Mouse (Mus musculus): ENCODE results near the gene Il12a.

Il12a gene

GRCm38 (mm10) chr3:68686852-68687560 is 3.4 kb upstream of the Il12a start:
- DNase-seq (ENCODE audit: low spot score): no peak

DNA sequence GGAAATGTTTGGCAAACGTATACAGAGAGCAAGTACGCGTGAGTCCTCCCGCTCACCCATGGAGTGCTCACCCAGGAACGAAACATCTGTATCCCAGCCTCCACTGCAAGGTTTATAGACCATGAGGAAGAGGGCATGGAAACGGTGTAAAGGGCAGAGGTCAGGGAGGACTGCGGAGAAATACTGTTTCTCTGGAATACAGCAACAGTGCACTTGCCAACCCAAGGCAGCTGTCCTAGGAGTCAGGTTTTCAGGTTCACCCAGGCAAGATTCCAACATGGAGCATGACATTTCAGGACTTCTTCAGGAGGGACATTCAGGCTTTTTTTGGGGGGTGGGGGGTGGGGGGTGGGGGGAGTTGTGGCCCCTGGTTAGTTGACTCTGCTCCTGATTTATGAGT is 1.1 kb upstream of the Il12a start:
- no peak for DNase-seq (ENCODE audit: low spot score)

- DNase-seq (ENCODE audit: low spot score): no peak
Measured at GRCm38 (mm10) chr3:68691100-68691778, 795 bp downstream of the Il12a start.

- no peak for DNase-seq (ENCODE audit: low spot score)
Measured at GRCm38 (mm10) chr3:68691938-68692599, 1.6 kb downstream of the Il12a start.

DNA sequence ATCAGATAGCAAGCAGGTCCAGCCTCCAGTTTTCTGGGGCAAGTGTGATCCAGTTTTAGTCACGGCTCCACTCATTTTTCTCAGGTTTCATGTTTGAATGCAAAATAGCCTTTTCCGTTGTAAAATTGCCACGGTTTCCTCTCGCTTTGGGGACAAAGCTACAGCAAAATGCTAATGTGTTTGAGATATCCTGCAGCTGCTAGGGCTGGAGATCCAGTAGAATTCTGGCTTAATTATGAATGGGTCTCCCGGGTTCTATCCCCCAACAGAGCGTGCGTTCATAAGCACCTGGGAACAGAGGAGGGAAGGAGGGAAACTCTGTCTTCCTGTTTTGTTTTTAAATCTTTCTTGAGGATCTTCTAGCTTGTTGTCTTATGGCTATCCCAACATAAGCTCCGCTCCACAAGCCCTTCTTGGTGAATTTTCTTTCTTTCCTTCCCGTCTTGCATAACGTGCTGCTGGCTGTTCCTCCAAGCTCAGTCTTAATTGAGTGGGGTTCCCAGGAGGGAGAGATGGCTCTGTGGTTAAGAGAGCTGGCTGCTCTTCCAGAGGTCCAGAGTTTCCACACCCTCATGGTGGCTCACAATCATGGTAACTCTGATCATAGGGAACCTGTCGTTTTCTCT is 2.3 kb downstream of the Il12a start:
- no peak for DNase-seq (ENCODE audit: low spot score)

DNA sequence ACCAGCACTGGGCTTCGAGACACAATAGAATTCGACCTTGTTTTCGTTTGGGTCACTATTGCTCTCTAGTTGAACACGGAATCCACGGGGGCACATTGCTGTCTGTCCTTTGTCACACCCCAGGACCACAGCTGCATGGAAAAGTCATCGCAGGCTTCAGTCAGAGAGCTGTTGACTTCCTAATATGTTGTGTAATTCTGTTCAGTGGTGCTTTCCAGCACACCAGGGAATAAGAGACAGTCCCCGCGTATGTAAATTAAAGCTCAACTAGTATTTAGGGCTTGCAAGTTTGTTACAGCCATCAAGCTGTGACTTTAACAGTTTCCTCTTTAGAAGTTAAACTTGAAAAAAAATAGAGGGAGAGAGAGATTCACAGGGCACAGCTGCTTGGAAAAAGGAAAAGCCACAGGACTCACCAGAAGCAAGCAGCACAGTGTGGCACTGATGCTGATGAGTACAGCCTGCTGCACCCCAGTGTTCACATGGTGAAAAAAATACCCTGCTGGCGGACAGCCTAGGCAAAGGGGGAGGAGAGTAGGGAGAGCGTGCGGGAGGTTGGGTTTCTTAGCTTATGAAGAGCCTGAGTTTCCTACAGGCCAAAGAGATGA is 3.1 kb downstream of the Il12a start:
- no peak for DNase-seq (ENCODE audit: low spot score)

DNA sequence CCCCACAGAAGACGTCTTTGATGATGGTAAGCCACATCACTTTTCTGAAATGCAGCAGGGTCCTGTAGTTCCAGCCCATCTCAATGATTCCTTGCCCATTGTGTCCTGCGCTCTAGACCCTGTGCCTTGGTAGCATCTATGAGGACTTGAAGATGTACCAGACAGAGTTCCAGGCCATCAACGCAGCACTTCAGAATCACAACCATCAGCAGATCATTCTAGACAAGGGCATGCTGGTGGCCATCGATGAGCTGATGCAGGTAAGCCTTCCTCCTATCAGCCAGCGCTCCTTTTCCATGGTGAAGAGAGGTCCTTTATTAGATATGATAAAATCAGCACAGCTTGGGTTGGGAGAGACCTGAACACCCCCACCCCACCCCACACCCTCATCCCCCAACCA is 4.9 kb downstream of the Il12a start:
- no peak for DNase-seq (ENCODE audit: low spot score)

DNA sequence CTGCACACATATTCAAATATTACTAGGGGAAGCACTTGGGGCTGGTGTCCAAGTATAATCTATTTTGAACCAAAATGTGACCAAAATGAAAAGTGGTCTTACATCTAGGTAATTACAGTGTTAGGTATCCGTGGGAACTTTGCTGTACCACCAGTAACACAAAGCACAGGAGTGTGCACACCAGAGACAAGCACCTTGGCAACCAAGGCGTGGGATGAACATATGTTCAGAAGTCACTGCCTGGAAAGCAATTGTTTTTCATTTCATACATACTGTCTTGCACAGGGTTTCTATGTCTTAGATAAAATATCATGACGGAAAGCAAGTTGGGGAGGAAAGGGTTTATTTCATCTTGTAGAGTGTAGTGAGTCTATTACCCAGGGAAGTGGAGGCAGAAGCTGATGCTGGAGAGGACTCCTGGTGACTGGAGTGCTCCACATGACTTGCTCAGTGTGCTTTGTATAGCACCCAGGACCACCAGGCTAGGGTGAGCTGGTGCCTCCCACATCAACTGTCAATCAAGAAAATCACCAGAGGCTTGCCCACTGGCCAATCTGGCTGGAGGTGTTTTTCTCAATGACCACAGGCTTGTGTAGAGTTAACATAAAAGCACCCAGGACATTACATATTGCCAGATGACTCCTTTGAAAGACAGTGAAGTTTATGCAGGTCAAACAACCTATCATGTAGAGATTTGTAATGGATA is 6.2 kb downstream of the Il12a start:
- DNase-seq (ENCODE audit: low spot score): no peak

DNA sequence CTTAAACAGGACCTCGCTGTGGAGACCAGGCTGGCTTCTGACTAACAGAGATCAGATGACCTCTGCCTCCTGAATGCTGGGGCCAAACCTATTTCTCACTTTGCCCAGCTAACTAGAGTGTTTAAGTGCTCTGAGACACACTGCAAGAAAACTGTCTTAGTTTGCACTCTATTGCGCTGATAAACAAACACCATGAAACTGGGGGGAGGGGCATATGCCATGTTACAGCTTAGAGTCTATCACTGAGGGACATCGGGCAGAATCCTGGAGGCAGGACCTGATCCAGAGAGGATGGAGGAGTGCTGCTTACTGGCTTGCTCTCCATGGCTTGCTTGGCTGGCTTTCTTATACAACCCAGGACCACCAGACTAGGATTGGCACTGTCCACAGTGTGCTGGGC is 8.2 kb downstream of the Il12a start:
- DNase-seq (ENCODE audit: low spot score): no peak

DNA sequence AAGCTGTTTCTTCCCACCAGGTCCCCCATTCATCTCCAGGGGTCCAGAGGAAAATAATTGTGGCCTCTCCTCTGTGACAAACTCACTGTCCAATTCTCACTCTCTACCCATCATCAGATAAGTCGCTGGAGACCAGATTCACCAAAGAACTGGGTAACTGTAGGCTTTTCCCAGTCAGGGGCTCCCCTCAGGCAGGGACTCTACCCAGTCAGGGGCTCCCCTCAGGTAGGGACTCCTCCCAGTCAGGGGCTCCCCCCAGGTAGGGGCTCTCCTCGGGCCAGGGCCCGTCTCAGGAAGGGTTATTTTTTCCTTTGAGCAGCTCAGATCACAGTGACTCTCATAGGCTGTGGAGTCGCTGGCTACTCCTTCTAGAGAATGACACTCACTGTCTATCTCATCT is 9.6 kb downstream of the Il12a start:
- no peak for DNase-seq (ENCODE audit: low spot score)

DNA sequence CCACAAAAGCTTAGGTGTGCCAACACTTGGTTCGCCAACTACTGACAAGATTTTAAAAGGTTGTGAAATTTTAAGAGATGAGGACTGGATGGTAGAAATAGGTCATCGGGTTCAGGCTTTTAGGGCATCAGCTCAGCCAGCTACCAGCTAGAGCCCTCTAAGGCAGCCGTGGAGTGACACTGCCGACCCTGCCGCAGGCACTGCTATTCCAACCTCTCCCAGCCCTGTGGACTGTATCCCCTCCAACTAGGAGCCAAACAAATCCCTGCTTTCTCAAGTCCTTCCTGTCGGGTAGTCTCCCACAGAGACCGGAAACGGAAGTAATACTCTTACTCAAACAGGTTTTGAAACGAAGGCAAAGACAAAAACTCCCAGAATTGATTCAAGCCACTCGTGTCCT is 15.9 kb downstream of the Il12a start:
- DNase-seq (ENCODE audit: low spot score): no peak

- peak; percentile 76 for DNase-seq (ENCODE audit: low spot score)
Measured at GRCm38 (mm10) chr3:68708230-68708629, 17.8 kb downstream of the Il12a start.

GRCm38 (mm10) chr3:68709198-68709797 is 18.9 kb downstream of the Il12a start:
- DNase-seq (ENCODE audit: low spot score): peak; percentile 62

GRCm38 (mm10) chr3:68710436-68710835 is 20.0 kb downstream of the Il12a start:
- DNase-seq (ENCODE audit: low spot score): no peak

GRCm38 (mm10) chr3:68711510-68711909 is 21.1 kb downstream of the Il12a start:
- no peak for DNase-seq (ENCODE audit: low spot score)

DNA sequence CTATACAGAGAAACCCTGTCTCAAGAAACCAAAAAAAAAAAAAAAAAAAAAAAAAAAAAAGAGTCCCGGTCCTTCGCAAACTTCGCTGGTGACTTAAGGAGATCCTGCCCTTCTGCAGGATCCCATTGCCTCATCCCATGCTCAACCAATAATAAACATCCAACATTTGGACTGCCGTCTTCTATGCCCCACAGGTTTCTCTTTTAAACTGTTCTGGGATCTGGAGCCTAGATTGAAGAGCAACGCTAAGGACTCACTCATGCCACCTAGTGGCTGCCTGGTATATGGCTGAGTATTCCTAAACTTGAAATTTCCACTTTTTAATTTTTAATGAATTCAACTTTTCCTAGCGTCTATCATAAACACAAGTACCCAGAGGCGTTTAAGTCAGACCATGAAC is 23.1 kb downstream of the Il12a start:
- DNase-seq (ENCODE audit: low spot score): peak; percentile 89

DNA sequence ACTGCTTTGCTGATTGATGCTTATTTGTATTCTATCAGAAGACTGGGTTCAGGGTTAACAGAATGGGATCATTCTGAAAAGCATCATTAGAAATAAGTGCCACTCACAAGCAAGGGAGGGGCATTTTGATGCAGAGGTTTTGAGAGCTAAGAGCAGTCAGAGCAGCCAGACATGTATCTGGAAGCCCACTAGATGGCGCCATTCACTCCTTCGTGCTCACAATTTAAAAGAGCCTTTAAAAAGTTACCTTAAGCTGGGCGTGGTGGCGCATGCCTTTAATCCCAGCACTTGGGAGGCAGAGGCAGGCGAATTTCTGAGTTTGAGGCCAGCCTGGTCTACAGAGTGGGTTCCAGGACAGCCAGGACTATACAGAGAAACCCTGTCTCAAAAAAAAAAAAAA is 26.9 kb downstream of the Il12a start:
- DNase-seq (ENCODE audit: low spot score): peak; percentile 74

DNA sequence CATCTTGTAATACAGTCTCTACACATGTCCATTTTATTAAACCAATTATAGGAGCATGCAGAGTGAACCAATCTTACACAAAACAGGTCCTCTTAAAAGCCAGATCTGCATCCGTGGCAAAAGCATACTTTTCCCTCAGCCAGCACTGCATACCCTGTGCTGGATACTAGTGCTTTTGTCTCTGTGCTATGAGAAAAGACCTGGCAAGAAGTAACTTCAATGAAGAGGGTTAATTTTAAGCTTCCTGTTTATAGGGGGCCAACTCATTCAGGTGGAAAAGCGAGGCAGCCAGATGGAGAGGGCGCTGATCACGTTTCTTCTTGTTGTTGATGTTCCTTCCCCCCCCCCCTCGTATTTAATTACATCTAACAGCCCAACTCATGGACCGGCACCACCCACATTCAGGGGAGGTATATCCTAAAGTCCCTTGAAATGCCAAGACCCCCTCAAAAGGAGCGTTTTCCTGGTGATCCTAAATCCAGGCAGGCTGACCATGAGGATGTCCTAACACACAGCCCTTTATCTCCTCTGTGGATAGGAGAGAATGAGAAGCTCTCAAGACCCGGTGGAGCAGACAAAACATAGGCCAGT is 28.9 kb downstream of the Il12a start:
- no peak for DNase-seq (ENCODE audit: low spot score)

DNA sequence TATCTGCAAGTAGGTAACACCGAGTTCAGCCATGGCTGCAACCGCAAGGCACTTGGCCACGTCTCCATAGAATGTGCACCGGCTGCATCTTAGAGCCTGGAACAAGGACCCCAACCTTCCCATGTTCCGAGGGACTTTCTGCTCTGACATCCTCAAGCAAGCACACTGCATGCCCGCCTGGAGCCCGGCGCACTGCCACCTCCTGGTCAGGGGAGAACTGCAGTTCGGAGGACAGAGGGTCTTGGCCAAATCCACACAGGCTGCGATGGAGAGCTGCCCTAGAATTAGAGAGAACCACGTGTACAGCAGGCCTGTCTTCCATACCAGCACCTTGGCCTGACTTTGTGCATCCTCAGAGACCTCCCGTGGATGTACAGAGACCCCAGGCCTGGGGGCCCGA is 29.8 kb downstream of the Il12a start:
- peak; percentile 74 for DNase-seq (ENCODE audit: low spot score)

DNA sequence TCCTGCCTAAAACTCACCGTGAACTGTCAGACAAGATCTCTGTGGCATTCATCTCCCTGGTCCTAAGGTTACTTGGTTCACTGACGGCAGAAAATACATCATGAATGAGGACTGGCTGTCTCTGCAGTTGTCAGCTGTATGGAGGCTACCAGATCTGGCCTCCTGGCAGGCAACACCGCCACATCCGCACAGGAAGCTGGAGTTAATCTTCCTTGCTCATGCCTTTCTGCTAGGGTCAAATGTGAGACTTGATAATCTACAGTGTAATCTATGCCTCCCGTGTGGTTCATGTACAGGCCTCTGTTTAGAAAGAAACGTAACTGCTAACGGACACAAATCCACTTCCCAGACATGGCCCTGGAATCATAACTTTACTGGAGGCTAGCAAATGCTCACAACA is 51.5 kb downstream of the Il12a start:
- DNase-seq (ENCODE audit: low spot score): no peak
